Mouse (Mus musculus): ENCODE measurements around the gene Dolpp1. TPM values are rescaled to one million over a fixed set of nuclear protein-coding genes. Genes with fewer than 3 reads are reported as not detected.
A peak's percentile ranks its signal among the peaks of the same experiment; 100 is the strongest.

The Dolpp1 gene
- polyA plus RNA-seq, 1 experiment from 2014 or later = 18.8 TPM

DNA sequence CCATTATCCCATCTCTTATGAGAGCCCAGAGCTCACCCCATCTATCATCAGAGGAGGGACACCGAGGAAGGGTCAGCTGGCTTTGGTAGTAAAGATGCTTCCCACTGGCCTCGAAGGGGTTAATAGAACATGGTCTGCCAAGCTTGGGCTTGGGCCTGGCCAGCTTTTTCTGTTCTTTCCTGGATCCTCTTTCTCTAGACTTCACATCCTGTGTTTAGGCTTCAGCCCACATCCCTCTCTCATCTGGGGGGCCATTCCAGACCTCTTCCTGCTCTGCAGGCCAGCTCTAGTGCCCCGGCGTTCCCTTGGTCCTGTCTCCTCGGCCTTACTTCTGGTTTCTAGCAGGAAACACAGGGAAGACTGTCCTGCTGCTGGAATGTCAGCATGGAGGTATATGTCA is 52.0 kb downstream of the Dolpp1 start:
- Histone ChIP-seq H3K4me1 (peaks cover 84% of the 10 kb centered on the region), H3K27me3 (replicated peaks) (no peaks in the 10 kb centered on the region), H3K9ac (peak overlapping the region; percentile 91), H3K27ac (replicated peaks) (peak overlapping the region; percentile 100), H3K4me3 (no peak overlapping the region), H3K36me3 (peaks cover 71% of the 10 kb centered on the region), H3K4me2 (peak overlapping the region; percentile 77), H3K9me3 (no peaks in the 10 kb centered on the region)
- ATAC-seq (ENCODE audit: extremely low read depth, insufficient number of reproducible peaks, low FRiP score, low TSS enrichment) = no peak
- WGBS = 56% methylated on average over 5 of the region's 5 CpGs

DNA sequence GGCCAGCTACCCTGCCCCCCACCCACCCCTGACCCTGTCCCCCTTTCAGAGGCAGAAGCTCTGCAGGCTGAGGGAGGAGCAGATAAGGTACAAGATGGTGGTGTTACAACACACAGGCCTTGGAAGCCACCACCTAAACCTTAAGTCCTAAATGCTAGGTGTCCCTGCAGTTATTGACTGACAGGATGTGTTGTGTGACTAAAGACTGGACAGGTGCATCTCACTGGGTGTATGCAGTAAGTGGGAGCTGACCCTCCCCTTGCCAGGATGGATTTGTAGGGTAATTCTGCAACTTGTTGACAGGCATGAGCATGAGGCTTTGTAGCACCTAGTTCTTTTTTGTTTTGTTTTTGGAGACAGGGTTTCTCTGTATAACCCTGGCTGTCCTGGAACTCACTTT is 52.4 kb downstream of the Dolpp1 start:
- Histone ChIP-seq H3K9ac (peak overlapping the region; percentile 91), H3K4me1 (peaks cover 79% of the 10 kb centered on the region), H3K9me3 (no peaks in the 10 kb centered on the region), H3K27me3 (replicated peaks) (no peaks in the 10 kb centered on the region), H3K4me3 (no peak overlapping the region), H3K4me2 (peak overlapping the region; percentile 37), H3K36me3 (peaks cover 71% of the 10 kb centered on the region), H3K27ac (replicated peaks) (peak overlapping the region; percentile 100)
- no peak for ATAC-seq (ENCODE audit: extremely low read depth, insufficient number of reproducible peaks, low FRiP score, low TSS enrichment)

DNA sequence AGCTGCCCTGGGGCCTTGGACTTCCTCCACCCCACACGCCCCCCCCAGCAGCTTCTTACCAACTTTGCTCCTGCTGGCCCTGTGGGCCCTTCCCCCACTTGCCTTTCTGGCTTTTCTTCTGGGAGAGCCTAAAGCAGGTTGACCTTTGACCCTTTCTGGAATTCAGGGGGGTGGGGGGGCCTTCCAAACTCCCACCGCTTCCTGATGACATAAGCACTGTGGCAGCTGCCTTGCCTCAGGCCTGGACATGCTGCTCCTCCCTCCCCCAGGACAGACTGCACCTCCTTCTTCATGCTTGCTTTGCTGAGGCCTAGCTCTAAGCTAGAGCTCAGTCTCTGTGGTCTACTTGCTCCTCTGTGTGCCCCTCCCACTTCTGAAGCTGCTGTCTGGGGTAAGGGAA is 53.3 kb downstream of the Dolpp1 start:
- 0 out of 2 replicates have a peak, but pooled peaks cover 6% of the 10 kb centered on the region for H3K9me3 ChIP-seq
- peak overlapping the region; percentile 100 for H3K27ac ChIP-seq (replicated peaks)
- peaks cover 71% of the 10 kb centered on the region for H3K4me1 ChIP-seq
- H3K4me2 ChIP-seq = peak overlapping the region; percentile 37
- H3K9ac ChIP-seq = peak overlapping the region; percentile 78
- no peak overlapping the region for H3K4me3 ChIP-seq
- H3K36me3 ChIP-seq = peaks cover 72% of the 10 kb centered on the region
- H3K27me3 ChIP-seq (replicated peaks) = no peaks in the 10 kb centered on the region
- 34% methylated on average over 2 of the region's 2 CpGs for WGBS
- no peak for ATAC-seq (ENCODE audit: extremely low read depth, insufficient number of reproducible peaks, low FRiP score, low TSS enrichment)

DNA sequence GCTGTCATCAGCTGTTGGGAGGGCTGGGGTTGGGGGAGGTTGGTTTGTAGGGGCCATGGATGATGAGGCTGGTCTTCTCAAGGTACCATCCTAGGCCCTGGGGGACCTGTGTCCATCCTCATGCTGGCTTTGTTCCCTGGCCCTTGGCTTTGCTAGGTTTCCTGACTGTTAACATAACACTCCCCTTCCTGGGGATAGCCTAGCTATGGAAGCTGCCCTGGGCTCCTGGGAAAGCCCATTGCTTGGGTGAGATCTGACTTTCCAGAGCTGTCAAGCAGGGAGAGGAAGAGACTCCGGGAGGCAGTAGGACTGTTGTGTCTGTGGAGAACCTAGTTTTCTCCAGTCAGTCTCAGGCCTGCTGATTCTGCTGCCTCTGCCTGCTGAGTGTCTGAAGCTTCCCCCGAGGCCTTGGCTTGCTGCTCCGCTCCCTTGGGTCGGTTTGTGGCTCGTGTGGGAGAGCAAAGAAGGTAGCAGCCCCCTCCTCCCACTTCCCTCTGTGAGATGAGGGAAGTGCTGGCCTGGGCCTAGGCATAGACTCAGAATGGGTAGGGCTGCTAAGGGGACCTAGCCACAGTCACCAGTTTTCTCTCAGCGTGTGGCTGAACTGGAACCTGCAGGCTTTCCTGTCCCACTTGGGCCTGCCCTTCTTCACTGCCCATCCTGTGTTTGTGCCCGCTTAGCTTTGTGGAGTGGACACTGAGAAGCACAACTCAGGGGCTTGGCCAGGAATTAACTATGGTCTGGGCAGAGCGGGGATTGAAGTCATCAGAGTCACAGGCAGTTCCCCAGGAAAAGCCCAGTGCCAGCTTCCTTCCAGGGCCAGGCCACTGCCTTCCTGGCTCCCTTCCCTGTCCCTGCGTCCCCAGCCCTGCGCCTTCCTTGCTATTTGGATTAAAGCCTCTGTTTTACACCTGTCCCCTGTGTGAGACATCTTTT is 55.1 kb downstream of the Dolpp1 start:
- 0 out of 2 replicates have a peak, but pooled peaks cover 6% of the 10 kb centered on the region for H3K9me3 ChIP-seq
- H3K4me1 ChIP-seq = peaks cover 55% of the 10 kb centered on the region
- ATAC-seq (ENCODE audit: extremely low read depth, insufficient number of reproducible peaks, low FRiP score, low TSS enrichment) = no peak
- peak overlapping the region; percentile 78 for H3K9ac ChIP-seq
- H3K27me3 ChIP-seq (replicated peaks) = no peaks in the 10 kb centered on the region
- H3K36me3 ChIP-seq = peaks cover 86% of the 10 kb centered on the region
- H3K4me2 ChIP-seq = no peak overlapping the region
- WGBS = 73% methylated on average over 10 of the region's 10 CpGs
- H3K4me3 ChIP-seq = no peak overlapping the region
- H3K27ac ChIP-seq (replicated peaks) = peak overlapping the region; percentile 100

DNA sequence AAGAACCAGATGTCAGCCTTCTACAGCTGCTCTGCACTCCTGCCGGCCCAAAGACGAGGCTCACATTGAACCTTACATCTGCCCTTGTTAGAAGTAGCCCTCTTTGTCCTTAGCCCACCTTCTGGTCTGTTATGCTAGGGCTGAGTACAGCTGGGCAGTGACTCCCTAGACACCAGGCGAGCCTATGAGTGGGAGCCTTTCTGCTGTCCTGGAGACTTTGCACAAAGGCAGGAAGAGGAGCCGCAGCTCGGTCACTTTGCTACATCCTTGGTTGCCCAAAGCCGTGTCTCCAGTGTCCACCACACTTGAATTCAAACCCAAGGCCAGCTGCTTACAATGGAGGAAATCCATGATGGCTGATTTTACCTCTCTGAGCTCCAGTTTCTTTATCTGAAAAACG is 56.3 kb downstream of the Dolpp1 start:
- WGBS = 87% methylated on average over 7 of the region's 7 CpGs
- H3K36me3 ChIP-seq = peaks cover 94% of the 10 kb centered on the region
- H3K27me3 ChIP-seq (replicated peaks) = no peaks in the 10 kb centered on the region
- H3K27ac ChIP-seq (replicated peaks) = peak overlapping the region; percentile 100; the same call in 1 of the 2 replicates
- no peak overlapping the region for H3K4me2 ChIP-seq
- H3K4me3 ChIP-seq = no peak overlapping the region
- no peak overlapping the region for H3K9ac ChIP-seq
- ATAC-seq (ENCODE audit: extremely low read depth, insufficient number of reproducible peaks, low FRiP score, low TSS enrichment) = no peak
- peaks cover 48% of the 10 kb centered on the region for H3K4me1 ChIP-seq
- H3K9me3 ChIP-seq = 0 out of 2 replicates have a peak, but pooled peaks cover 6% of the 10 kb centered on the region

Small RNA genes lying within 50 kb of the gene (microRNA-seq; reads per million reads assigned to microRNA genes)
- gene Gm47292 = not detected

Other genes with a start within 250 kb of the Dolpp1 start
- 30.4 and 30.6 TPM in 2 replicates for gene Endog, start 220.8 kb upstream of the Dolpp1 start, polyA plus RNA-seq (2015; fragmentation: Nextera tagmentation; extraction: Ambion mirVana)
- gene Spout1, start 213.8 kb upstream of the Dolpp1 start, polyA plus RNA-seq (2015; fragmentation: Nextera tagmentation; extraction: Ambion mirVana) = 33.6 TPM in 2 replicates
- gene Kyat1, start 186.4 kb upstream of the Dolpp1 start, polyA plus RNA-seq (2015; fragmentation: Nextera tagmentation; extraction: Ambion mirVana) = 16.3 and 17.2 TPM in 2 replicates
- 39.6 and 41.9 TPM in 2 replicates for gene Lrrc8a, start 154.5 kb upstream of the Dolpp1 start, polyA plus RNA-seq (2015; fragmentation: Nextera tagmentation; extraction: Ambion mirVana)
- 0.19 and 0.27 TPM in 2 replicates for gene Gm28035, start 151.7 kb upstream of the Dolpp1 start, polyA plus RNA-seq (2015; fragmentation: Nextera tagmentation; extraction: Ambion mirVana)
- gene Phyhd1, start 126.1 kb upstream of the Dolpp1 start, polyA plus RNA-seq (2015; fragmentation: Nextera tagmentation; extraction: Ambion mirVana) = 7.0 and 8.2 TPM in 2 replicates
- not detected in 2 replicates for gene Gm28038, start 111.2 kb upstream of the Dolpp1 start, polyA plus RNA-seq (2015; fragmentation: Nextera tagmentation; extraction: Ambion mirVana)
- gene Dolk, start 105.9 kb upstream of the Dolpp1 start, polyA plus RNA-seq (2015; fragmentation: Nextera tagmentation; extraction: Ambion mirVana) = 27.8 and 30.3 TPM in 2 replicates
- gene Nup188, start 105.9 kb upstream of the Dolpp1 start, polyA plus RNA-seq (2015; fragmentation: Nextera tagmentation; extraction: Ambion mirVana) = 22.2 and 25.7 TPM in 2 replicates
- 122 and 124 TPM in 2 replicates for gene Sh3glb2, start 32.9 kb upstream of the Dolpp1 start, polyA plus RNA-seq (2015; fragmentation: Nextera tagmentation; extraction: Ambion mirVana)
- gene Miga2, start 28.0 kb upstream of the Dolpp1 start, polyA plus RNA-seq (2015; fragmentation: Nextera tagmentation; extraction: Ambion mirVana) = 28.9 and 31.4 TPM in 2 replicates
- gene Crat, start 23.6 kb downstream of the Dolpp1 start, polyA plus RNA-seq (2015; fragmentation: Nextera tagmentation; extraction: Ambion mirVana) = 74.5 and 76.8 TPM in 2 replicates
- 100.0 and 109 TPM in 2 replicates for gene Ptpa, start 23.8 kb downstream of the Dolpp1 start, polyA plus RNA-seq (2015; fragmentation: Nextera tagmentation; extraction: Ambion mirVana)
- 0.96 and 1.0 TPM in 2 replicates for gene Ier5l, start 82.0 kb downstream of the Dolpp1 start, polyA plus RNA-seq (2015; fragmentation: Nextera tagmentation; extraction: Ambion mirVana)
- 2.1 and 2.4 TPM in 2 replicates for gene Cstad, start 202.8 kb downstream of the Dolpp1 start, polyA plus RNA-seq (2015; fragmentation: Nextera tagmentation; extraction: Ambion mirVana)

Measured in heart, embryonic 13.5 days (tissue).